Mouse (Mus musculus): ENCODE data around the gene Naa30.

DNA sequence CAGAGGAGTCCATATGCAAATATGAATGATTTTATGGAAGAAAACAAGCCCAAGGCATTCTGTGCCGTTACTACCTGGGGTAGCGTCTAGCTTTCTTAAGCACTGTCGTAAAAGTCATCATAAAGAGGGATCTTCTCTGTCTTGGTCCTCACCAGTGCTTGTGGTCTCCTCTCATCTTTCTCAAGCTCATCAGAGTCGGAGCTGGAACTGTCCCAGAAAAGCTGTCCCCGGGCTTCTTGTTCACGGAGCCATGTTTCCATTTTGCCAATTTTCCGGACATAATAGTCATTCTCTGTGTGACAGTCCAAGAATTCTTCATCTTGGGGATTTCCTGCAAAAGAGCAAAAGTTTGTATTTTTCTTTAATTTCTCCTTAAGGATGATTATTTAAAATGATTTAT, 54.4 kb downstream of the Naa30 start:
- TF ChIP-seq CTCF (IDR thresholded peaks at IDR 0.05; ENCODE audit: borderline replicate concordance, control insufficient read depth, extremely low read depth, insufficient read depth, low read length, poor library complexity) (no peak), POLR2A (IDR thresholded peaks at IDR 0.05; ENCODE audit: control insufficient read depth, extremely low read depth, insufficient read depth, low read length, poor library complexity) (no peak)
